Mouse (Mus musculus): ENCODE measurements around the gene Ltbp3. TPM values are rescaled to one million over a fixed set of nuclear protein-coding genes. Genes with fewer than 3 reads are reported as not detected.

Gene Ltbp3
- polyA plus RNA-seq, 1 experiment from 2014 or later = 4.1 TPM

DNA sequence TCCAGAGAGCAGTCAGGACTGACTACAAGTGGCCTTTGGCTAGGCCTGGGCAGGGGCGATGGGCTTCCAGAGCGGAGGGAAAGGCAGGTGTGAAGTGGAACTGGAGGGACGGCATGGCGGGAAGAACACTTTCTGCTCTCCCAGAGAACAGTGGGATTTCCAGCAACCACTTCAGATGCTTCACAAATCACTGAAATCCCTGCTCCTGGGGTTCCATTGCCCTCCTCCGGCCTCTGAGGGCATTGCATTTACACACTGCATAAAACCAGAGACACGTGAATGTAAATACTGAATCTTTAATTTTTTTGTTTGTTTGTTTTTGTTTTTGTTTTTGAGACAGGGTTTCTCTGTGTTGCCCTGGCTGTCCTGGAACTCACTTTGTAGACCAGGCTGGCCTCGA, 39.5 kb downstream of the Ltbp3 start:
- ATAC-seq (replicated peaks; ENCODE audit: low FRiP score) (no peak), DNase-seq (ENCODE audit: low spot score) (no peak)
- no peak overlapping the region for H3K4me2 ChIP-seq
- no peaks in the 10 kb centered on the region for H3K9me3 ChIP-seq (ENCODE audit: control insufficient read depth, low read length)
- 66% methylated on average over 7 of the region's 7 CpGs for WGBS
- no peak overlapping the region for H3K4me3 ChIP-seq (ENCODE audit: low read depth, low read length)
- no peak overlapping the region for H3K9ac ChIP-seq (ENCODE audit: low read depth, low read length)
- H3K36me3 ChIP-seq (ENCODE audit: control insufficient read depth, insufficient read depth, low read length) = no peaks in the 10 kb centered on the region
- no peak overlapping the region for H3K27ac ChIP-seq (ENCODE audit: low read depth, low read length)
- H3K4me1 ChIP-seq (replicated peaks; ENCODE audit: control insufficient read depth, insufficient read depth, low read length) = no peaks in the 10 kb centered on the region
- no peaks in the 10 kb centered on the region for H3K27me3 ChIP-seq (replicated peaks; ENCODE audit: control insufficient read depth, insufficient read depth, low read length)

DNA sequence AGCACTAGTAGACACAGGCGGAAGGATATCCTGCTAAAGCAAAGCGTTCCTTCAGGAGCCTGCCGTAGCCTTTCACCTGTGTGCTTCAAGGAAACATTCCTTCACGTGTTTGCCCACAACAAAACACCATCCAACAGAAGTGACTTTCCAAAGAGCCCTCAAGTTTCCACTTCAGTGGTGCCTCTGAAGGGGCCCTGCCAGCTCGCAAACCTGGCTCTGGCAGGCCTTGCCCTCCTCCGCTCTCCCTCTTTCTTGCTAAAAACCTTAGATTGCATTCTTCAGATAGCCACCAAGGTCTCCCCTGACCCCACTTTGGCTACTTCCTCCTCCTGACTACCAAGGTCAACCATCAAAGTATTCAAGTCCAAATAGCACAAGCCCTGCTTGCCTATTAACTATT, 40.8 kb downstream of the Ltbp3 start:
- no peak overlapping the region for H3K9ac ChIP-seq (ENCODE audit: low read depth, low read length)
- ATAC-seq (replicated peaks; ENCODE audit: low FRiP score) (no peak), DNase-seq (ENCODE audit: low spot score) (no peak)
- H3K4me3 ChIP-seq (ENCODE audit: low read depth, low read length) = no peak overlapping the region
- H3K27me3 ChIP-seq (replicated peaks; ENCODE audit: control insufficient read depth, insufficient read depth, low read length) = no peaks in the 10 kb centered on the region
- no peak overlapping the region for H3K27ac ChIP-seq (ENCODE audit: low read depth, low read length)
- no peaks in the 10 kb centered on the region for H3K4me1 ChIP-seq (replicated peaks; ENCODE audit: control insufficient read depth, insufficient read depth, low read length)
- 88% methylated on average over 6 of the region's 6 CpGs for WGBS
- no peaks in the 10 kb centered on the region for H3K36me3 ChIP-seq (ENCODE audit: control insufficient read depth, insufficient read depth, low read length)
- no peak overlapping the region for H3K4me2 ChIP-seq
- no peaks in the 10 kb centered on the region for H3K9me3 ChIP-seq (ENCODE audit: control insufficient read depth, low read length)

DNA sequence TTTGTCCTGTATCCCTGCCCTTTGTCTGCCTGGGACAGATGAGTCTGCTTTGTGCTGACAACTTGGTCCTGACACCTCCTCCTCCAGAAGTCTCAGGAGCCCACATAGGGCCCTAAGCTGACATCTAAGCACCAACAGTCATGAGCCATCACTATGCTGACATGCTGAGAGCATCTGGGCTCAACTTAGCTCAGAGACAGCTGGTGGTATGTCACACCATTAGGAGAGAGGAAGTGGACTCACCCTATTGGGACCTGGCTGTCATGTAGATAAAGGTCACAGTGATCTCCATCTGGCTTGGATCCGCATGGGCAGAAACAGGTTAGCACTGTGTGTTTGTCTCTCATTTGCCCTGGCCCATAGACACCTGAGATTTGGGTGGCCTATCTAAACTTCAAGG, 41.4 kb downstream of the Ltbp3 start:
- DNase-seq (ENCODE audit: low spot score) = no peak
- Histone ChIP-seq H3K4me2 (no peak overlapping the region), H3K4me1 (replicated peaks; ENCODE audit: control insufficient read depth, insufficient read depth, low read length) (peaks cover under 1% of the 10 kb centered on the region; the same call in 1 of the 2 replicates), H3K9me3 (ENCODE audit: control insufficient read depth, low read length) (no peaks in the 10 kb centered on the region), H3K4me3 (ENCODE audit: low read depth, low read length) (no peak overlapping the region), H3K27ac (ENCODE audit: low read depth, low read length) (no peak overlapping the region), H3K36me3 (ENCODE audit: control insufficient read depth, insufficient read depth, low read length) (no peaks in the 10 kb centered on the region), H3K27me3 (replicated peaks; ENCODE audit: control insufficient read depth, insufficient read depth, low read length) (no peaks in the 10 kb centered on the region), H3K9ac (ENCODE audit: low read depth, low read length) (no peak overlapping the region)
- no peak for ATAC-seq (replicated peaks; ENCODE audit: low FRiP score)
- 45% methylated on average over 1 of the region's 1 CpGs for WGBS

DNA sequence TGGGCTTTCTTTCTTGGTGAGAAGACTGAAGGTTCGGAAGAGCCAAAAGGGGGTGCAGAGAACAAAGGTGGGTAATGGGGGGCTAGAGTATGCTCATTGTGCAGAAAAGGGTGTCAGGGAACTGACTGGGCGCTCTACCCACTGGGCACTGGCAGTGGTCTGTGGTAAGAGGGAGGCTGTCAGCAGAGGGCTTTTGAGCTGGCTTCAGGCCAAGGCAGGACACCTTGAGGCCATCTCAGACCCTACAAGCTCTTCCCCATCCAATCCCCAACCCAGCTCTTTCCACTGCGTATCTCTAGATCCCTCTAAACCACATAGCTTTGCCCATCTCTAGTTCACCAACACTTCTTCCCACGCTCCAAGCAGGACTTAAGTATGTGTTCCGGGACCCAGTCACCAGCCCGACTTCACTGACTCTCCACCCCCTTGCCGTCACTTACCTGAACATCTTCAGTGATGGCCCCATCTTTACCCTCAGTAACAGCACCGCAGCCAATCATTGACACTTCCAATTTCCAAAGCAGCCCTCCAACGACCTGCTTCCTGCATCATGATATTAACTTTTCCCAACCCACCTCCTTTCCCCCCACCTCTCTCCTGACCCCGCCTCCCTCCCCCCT, 44.4 kb downstream of the Ltbp3 start:
- Histone ChIP-seq H3K9me3 (ENCODE audit: control insufficient read depth, low read length) (no peaks in the 10 kb centered on the region), H3K4me3 (ENCODE audit: low read depth, low read length) (no peak overlapping the region)

DNA sequence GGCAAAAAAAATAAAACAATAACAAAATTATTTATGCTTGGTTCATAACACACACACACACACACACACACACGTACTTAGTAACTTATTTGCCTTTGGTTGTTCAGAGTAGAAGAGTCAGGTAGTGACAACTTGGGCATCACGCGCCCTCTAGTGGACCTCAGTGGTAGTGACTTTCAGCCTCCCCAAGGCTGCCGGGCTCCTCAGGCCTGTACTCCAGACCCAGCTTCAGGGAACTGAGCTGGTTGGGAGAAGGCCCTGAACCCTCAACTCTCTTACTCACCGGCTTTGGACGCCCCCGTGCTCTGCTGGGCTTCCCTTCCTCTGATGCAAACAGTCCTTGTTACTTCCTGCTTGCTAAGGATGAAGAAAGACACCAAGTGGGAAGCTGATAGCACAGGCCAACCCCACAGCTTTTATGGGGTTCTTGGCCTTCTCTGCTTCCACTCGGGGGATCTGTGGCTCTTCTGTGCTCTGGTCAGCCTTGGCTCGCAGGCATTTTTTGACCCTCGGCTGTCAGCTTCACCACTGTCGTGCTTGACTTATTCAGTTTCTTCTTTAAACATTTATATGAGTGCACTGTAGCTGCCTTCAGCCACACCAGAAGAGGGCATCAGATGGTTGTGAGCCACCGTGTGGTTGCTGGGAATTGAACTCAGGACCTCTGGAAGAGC, 45.9 kb downstream of the Ltbp3 start:
- ATAC-seq (replicated peaks; ENCODE audit: low FRiP score) (peak; percentile 82), DNase-seq (ENCODE audit: low spot score) (peak; percentile 84)
- H3K4me1 ChIP-seq (replicated peaks; ENCODE audit: control insufficient read depth, insufficient read depth, low read length) = peaks cover 4% of the 10 kb centered on the region; the same call in 1 of the 2 replicates
- no peaks in the 10 kb centered on the region for H3K36me3 ChIP-seq (ENCODE audit: control insufficient read depth, insufficient read depth, low read length)
- 8% methylated on average over 12 of the region's 12 CpGs for WGBS
- 0 out of 2 replicates have a peak overlapping the region, but pooled peaks have one; percentile 9 for H3K9ac ChIP-seq (ENCODE audit: low read depth, low read length)
- no peak overlapping the region for H3K4me2 ChIP-seq
- H3K27ac ChIP-seq (ENCODE audit: low read depth, low read length) = no peak overlapping the region
- no peaks in the 10 kb centered on the region for H3K9me3 ChIP-seq (ENCODE audit: control insufficient read depth, low read length)
- H3K4me3 ChIP-seq (ENCODE audit: low read depth, low read length) = no peak overlapping the region
- H3K27me3 ChIP-seq (replicated peaks; ENCODE audit: control insufficient read depth, insufficient read depth, low read length) = no peaks in the 10 kb centered on the region

More for the DNA sequence above, 44.4 kb downstream of the Ltbp3 start:
- Histone ChIP-seq H3K4me2 (no peak overlapping the region), H3K4me1 (replicated peaks; ENCODE audit: control insufficient read depth, insufficient read depth, low read length) (peaks cover 4% of the 10 kb centered on the region; the same call in 1 of the 2 replicates), H3K9ac (ENCODE audit: low read depth, low read length) (no peak overlapping the region), H3K36me3 (ENCODE audit: control insufficient read depth, insufficient read depth, low read length) (no peaks in the 10 kb centered on the region), H3K27me3 (replicated peaks; ENCODE audit: control insufficient read depth, insufficient read depth, low read length) (no peaks in the 10 kb centered on the region), H3K27ac (ENCODE audit: low read depth, low read length) (no peak overlapping the region)
- DNase-seq (ENCODE audit: low spot score) (no peak), ATAC-seq (replicated peaks; ENCODE audit: low FRiP score) (no peak)
- 59% methylated on average over 10 of the region's 10 CpGs for WGBS

DNA sequence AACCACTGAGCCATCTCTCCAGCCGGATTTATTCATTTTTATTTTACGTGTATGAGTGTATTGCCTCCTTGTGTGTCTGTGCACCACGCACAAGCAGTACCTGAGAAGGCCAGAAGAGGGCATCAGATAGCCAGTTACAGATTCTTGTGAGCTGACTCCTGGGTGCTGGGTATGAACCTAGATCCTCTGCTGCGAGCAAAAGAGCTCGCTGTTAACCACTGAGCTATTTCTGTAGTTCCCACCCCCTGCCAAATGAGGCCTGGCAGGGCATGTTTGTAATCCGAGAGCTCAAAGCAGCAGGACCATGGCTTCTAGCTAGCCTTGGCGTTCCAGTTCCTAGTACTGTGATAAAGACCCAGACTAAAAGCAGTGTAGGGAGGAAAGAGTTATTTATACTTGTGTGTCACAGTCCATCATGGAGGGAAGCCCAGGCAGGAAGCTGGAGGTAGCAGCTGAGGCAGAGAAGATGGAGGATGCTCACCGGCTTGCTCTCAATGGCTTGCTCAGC, 46.5 kb downstream of the Ltbp3 start:
- Histone ChIP-seq H3K4me2 (no peak overlapping the region; the same call in 1 of the 2 replicates), H3K4me3 (ENCODE audit: low read depth, low read length) (no peak overlapping the region)
- 10% methylated on average over 8 of the region's 8 CpGs for WGBS

DNA sequence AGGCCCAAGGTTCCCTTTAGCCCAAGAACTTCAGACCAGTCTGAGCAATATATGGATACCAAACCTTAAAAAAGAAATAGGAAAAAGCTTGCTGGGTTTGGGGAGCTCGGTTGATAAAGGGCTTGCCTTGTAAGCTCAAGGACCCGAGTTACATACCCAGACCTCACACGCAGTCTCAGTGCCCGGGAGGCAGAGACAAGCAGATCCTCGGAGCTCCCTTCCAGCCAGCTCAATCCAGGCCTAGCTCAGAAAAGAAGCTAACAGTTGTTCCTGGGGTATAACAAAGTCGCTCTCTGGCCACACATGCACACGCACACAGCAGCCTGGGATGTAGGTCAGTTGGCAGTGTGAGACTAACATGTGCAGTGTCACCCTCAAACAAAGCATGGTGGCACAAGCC, 47.2 kb downstream of the Ltbp3 start:
- Histone ChIP-seq H3K4me2 (no peak overlapping the region), H3K4me3 (ENCODE audit: low read depth, low read length) (no peak overlapping the region), H3K4me1 (replicated peaks; ENCODE audit: control insufficient read depth, insufficient read depth, low read length) (peaks cover 4% of the 10 kb centered on the region; the same call in 1 of the 2 replicates), H3K27ac (ENCODE audit: low read depth, low read length) (no peak overlapping the region), H3K27me3 (replicated peaks; ENCODE audit: control insufficient read depth, insufficient read depth, low read length) (no peaks in the 10 kb centered on the region), H3K36me3 (ENCODE audit: control insufficient read depth, insufficient read depth, low read length) (no peaks in the 10 kb centered on the region), H3K9me3 (ENCODE audit: control insufficient read depth, low read length) (no peaks in the 10 kb centered on the region), H3K9ac (ENCODE audit: low read depth, low read length) (no peak overlapping the region)
- 87% methylated on average over 7 of the region's 7 CpGs for WGBS
- no peak for DNase-seq (ENCODE audit: low spot score)
- ATAC-seq (replicated peaks; ENCODE audit: low FRiP score) = no peak

More for the DNA sequence above, 46.5 kb downstream of the Ltbp3 start:
- Histone ChIP-seq H3K27ac (ENCODE audit: low read depth, low read length) (no peak overlapping the region), H3K9ac (ENCODE audit: low read depth, low read length) (0 out of 2 replicates have a peak overlapping the region, but pooled peaks have one; percentile 9), H3K4me1 (replicated peaks; ENCODE audit: control insufficient read depth, insufficient read depth, low read length) (peaks cover 4% of the 10 kb centered on the region; the same call in 1 of the 2 replicates), H3K9me3 (ENCODE audit: control insufficient read depth, low read length) (no peaks in the 10 kb centered on the region), H3K27me3 (replicated peaks; ENCODE audit: control insufficient read depth, insufficient read depth, low read length) (no peaks in the 10 kb centered on the region), H3K36me3 (ENCODE audit: control insufficient read depth, insufficient read depth, low read length) (no peaks in the 10 kb centered on the region)
- peak; percentile 82 for DNase-seq (ENCODE audit: low spot score)
- ATAC-seq (replicated peaks; ENCODE audit: low FRiP score) = peak; percentile 70

DNA sequence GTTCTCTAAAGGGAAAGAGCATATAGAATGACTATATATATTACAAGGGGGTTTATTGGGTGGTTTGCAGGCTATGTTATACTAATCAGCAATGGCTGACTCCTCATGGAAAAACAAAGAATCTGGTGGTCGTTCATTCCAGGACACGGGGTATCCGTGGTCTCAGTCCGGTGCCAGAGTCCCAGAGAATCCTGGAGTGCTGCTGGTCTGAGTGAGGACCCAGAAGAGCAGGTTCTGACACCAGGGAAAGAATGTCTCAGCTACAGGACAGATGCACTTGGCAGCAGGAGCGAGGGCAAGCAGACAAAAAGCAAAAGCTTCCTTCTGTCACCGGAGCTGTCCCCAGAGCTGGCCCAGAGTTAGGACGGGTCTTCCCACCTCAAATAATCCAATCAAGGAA, 47.9 kb downstream of the Ltbp3 start:
- Histone ChIP-seq H3K9me3 (ENCODE audit: control insufficient read depth, low read length) (no peaks in the 10 kb centered on the region), H3K4me3 (ENCODE audit: low read depth, low read length) (no peak overlapping the region), H3K9ac (ENCODE audit: low read depth, low read length) (no peak overlapping the region), H3K4me2 (no peak overlapping the region), H3K4me1 (replicated peaks; ENCODE audit: control insufficient read depth, insufficient read depth, low read length) (peaks cover 4% of the 10 kb centered on the region; the same call in 1 of the 2 replicates), H3K27me3 (replicated peaks; ENCODE audit: control insufficient read depth, insufficient read depth, low read length) (no peaks in the 10 kb centered on the region), H3K27ac (ENCODE audit: low read depth, low read length) (no peak overlapping the region), H3K36me3 (ENCODE audit: control insufficient read depth, insufficient read depth, low read length) (no peaks in the 10 kb centered on the region)
- ATAC-seq (replicated peaks; ENCODE audit: low FRiP score) (no peak), DNase-seq (ENCODE audit: low spot score) (no peak)
- WGBS = 82% methylated on average over 7 of the region's 7 CpGs
